Mouse (Mus musculus): Measurements from ENCODE around the gene B3gntl1.
"Not testable (repeated sequence)": the region's sequence is repeated elsewhere in the genome, so short reads cannot be mapped to it uniquely, and the experiment has no call there.

Gene B3gntl1

DNA sequence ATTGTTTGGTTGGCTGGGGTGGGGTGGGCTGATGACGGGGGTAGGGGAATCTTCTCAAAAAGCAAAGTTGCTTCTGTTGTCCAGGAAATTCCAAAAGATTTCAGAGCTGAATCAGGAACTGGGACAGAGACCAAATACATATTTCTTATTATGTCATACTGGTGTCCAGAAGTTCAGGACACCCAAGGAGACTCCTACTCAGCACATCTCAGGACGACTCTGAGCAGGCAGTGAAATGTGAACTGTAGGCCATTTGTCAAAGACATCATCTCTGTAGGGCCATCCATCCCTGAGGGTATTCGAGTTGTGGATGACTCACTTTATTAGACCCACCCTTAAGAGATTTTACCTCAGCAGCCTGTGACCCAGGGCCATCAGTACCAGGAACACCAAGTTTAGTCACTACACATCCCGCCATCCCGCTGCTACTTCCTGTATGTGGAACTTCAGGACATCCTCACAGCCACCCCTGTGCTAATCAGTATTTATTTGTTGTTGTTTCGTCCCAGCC, 12.6 kb upstream of the B3gntl1 start:
- no peak for DNase-seq (ENCODE audit: low spot score in 2 of 2)

DNA sequence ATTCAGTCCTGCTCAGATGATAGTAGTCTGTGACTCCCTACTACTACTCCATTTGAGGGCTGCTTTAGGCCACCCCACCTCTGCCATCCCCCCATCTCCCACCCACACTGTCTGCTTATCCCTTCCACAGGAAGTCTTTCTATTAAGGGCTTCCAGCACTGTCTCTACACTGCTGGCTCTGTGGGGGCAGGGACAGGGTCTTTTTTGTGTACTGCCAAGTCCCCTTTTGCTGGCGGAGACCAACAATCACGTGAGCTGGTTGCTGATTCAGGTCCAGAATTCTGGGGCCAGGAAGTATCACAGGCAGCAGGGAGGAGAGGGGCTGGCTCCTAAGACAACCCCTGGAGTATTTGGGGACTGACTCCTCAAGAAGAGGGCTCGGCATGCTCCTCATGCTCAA, 10.3 kb upstream of the B3gntl1 start:
- DNase-seq (ENCODE audit: low spot score in 2 of 2): no peak

DNA sequence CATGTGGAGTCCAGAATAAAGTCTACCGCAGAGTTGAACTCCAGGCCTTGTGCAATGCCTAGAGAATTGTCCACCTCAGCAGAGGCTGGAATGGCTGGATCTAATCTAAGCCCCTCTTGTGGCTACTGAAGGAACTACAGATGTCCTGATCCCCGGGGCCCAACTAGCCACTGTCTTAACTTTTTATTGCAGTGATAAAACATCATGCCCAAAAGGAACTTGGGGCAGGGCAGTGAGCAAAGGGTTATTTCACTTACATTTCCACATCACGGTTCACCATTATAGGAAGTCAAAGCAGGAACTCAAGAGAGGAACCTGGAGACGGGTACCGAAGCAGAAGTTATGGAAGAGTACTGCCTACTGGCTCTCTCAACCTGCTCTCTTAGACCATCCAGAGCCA, 7.8 kb upstream of the B3gntl1 start:
- no peak for DNase-seq (ENCODE audit: low spot score in 2 of 2)

DNA sequence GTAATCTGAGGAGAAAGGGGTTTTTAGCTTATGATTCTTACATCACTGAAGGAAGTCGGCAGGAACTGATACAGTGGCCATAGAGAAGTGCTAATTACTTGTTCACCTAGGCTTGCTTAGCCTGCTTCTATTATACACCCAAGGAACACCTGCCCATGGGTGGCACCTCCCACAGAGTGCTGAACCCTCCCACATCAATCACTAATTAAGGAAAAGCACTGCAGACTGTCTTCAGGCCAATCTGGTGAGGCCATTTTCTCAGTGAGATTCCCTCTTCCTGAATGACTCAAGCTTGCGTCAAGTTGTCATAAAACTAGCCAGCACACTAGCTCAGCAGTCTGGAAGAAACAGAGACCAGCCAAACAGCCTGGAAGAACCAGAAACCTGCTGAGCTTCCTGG, 6.6 kb upstream of the B3gntl1 start:
- no peak for DNase-seq (ENCODE audit: low spot score in 2 of 2)

- no peak for DNase-seq (ENCODE audit: low spot score in 2 of 2)
Measured at GRCm38 (mm10) chr11:121676836-121677235, 3.9 kb upstream of the B3gntl1 start.

- no peak for DNase-seq (ENCODE audit: low spot score in 2 of 2)
Measured at GRCm38 (mm10) chr11:121673629-121674028, 676 bp upstream of the B3gntl1 start.

DNA sequence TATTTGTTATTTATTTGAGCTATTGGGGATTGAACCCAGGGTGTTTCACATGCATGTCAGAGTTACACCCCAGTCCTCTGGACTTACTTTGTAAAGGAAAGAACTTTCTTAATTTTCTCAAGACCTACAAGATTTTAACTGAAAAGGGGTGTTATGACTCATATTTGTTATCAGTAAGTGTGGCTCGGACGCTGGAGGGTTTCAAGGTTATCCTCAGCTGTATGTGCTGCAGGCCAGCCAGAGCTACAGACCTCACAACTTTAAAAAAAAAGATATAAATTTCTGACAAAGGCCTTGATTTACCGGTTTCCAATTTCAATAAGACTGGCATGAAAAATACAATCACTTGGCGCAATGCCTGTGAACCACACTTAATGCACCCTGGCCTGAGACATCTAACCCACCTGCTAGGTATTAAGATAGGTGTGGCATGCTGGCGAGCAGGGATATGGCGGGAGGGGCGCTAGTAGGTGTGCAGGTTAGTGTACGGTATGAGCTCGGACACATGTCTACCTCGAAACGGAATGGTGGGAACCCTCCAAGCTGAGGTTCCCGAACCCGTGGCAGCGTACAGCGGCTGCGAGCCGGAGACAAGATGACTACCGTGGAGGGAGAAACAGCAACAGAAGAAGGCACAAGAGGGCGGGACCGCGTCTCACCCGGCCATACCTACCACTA, 502 bp downstream of the B3gntl1 start:
- no peak for DNase-seq (ENCODE audit: low spot score in 2 of 2)

- DNase-seq (ENCODE audit: low spot score in 2 of 2): no peak
Measured at GRCm38 (mm10) chr11:121670926-121671325, 2.0 kb downstream of the B3gntl1 start.

DNA sequence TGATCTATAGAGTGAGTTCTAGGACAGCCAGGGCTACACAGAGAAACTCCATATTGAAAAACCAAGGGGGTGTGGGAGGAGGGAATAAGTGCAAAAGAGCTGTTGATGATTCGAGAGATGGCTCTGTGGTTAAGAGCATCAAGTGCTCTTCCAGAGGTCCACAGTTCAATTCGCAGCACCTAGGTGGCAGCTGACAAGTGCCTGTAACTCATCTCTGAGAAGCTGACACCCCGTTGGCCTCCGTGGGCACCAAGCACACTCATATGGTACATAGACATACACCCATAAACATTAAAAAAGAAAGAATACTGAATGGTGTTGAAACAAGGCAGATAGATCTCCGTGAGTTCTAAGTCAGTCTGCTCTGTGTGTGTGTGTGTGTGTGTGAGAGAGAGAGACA, 4.2 kb downstream of the B3gntl1 start:
- no peak for DNase-seq (ENCODE audit: low spot score in 2 of 2)

DNA sequence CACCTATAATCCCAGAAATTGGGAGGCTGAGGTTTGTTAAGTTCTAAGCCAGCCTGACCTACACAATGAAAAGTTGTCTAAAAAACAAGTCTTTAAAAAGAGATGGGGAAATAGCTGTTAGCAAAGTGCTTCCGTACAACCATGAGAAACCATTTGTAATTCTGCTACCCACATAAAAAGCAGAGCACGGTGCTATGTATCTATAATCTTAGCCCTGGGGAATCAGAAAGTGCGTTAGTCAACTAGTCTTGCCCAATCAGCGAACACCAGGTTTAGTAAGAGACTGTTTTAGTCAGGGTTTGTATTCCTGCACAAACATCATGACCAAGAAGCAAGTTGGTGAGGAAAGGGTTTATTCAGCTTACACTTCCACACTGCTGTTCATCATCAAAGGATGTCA, 5.4 kb downstream of the B3gntl1 start:
- DNase-seq (ENCODE audit: low spot score in 2 of 2): no peak

DNA sequence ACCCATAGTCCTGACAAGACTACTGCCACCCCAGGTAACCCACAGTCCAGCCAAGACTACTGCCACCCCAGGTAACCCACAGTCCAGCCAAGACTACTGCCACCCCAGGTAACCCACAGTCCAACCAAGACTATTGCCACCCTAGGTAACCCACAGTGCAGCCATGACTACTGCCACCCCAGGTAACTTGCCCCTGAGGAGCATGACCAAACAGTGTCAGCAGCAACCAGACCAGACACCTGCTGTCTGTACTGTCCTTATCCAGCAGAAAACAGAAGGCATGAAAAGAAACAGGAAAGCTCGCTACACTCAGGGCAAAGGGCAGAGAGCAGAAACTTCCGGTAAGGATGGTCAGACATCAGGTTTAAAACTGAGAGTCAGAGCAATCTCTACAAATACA, 11.8 kb downstream of the B3gntl1 start:
- no peak for DNase-seq (ENCODE audit: low spot score in 2 of 2)

- not testable (repeated sequence) for DNase-seq (ENCODE audit: low spot score in 2 of 2)
Measured at GRCm38 (mm10) chr11:121660604-121661003, 12.3 kb downstream of the B3gntl1 start.

DNA sequence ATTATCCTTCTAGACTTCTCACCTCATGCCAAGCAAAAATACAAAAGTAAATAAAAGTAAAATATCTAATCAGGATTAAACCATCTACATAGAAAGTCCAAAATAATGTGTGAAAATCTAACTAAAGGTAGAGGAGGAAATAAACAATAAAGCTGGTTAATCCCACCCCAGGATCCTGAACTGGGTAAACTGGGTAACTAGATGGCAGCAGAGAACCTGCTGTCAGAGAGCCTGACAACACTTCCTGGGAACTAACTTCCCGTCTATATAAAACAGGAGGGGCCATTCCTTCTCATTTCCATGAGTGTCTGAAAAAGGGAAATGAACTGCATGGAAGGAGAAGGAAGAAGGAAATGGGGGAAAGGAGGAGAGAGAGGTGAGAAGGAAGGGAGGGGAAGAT, 14.8 kb downstream of the B3gntl1 start:
- DNase-seq (ENCODE audit: low spot score in 2 of 2): no peak

GRCm38 (mm10) chr11:121655807-121656511, 17.0 kb downstream of the B3gntl1 start:
- DNase-seq (ENCODE audit: low spot score in 2 of 2): no peak

- DNase-seq (ENCODE audit: low spot score in 2 of 2): no peak
Measured at GRCm38 (mm10) chr11:121655166-121655806, 17.7 kb downstream of the B3gntl1 start.

GRCm38 (mm10) chr11:121654406-121654945, 18.5 kb downstream of the B3gntl1 start:
- no peak for DNase-seq (ENCODE audit: low spot score in 2 of 2)

DNA sequence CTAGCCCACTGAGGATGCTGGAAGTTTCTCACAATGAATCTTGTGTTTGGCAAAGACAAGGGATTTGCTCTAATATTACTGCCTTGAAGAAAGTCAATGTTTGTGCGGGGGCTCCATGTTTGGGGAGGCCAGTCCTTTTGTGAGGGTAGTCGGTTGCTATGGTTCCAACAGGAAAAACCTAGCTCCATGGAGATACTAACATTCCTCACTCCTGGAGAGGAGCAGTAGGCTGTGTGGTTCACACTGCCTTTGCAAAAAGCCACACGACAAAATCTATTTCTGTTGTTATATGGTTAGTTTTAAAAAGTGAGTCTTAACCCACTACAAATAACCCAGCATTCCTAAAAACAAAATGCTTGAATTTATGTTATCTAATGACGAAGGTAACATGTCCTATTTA, 19.3 kb downstream of the B3gntl1 start:
- no peak for DNase-seq (ENCODE audit: low spot score in 2 of 2)

GRCm38 (mm10) chr11:121652547-121653305, 20.2 kb downstream of the B3gntl1 start:
- DNase-seq (ENCODE audit: low spot score in 2 of 2): peak; percentile 20 to 60

DNA sequence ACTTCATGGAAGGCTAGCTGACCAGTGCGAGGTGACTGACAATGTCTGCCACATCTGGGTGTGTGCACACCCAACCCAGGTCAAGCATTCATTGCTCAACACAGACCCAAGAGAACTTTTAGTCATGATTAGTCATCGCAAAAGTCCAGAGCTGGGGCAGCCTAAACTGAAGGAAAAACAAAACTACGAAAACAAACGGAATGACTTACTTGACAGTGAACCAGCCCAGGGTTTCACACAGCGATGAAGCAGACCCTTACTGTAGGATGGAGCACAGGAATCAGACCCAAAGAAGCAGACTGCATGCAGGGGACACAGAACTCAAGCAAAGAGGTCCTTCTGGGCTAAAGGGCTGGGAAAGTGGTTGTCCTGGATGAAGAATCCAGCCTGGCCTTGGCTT, 21.0 kb downstream of the B3gntl1 start:
- DNase-seq (ENCODE audit: low spot score in 2 of 2): no peak

- DNase-seq (ENCODE audit: low spot score in 2 of 2): no peak
Measured at GRCm38 (mm10) chr11:121651556-121651955, 21.4 kb downstream of the B3gntl1 start.

- DNase-seq (ENCODE audit: low spot score in 2 of 2): no peak
Measured at GRCm38 (mm10) chr11:121650668-121651067, 22.3 kb downstream of the B3gntl1 start.

- DNase-seq (ENCODE audit: low spot score in 2 of 2): no peak
Measured at GRCm38 (mm10) chr11:121649900-121650299, 23.1 kb downstream of the B3gntl1 start.

Measured in spleen, postnatal 14 days (tissue).